Mouse (Mus musculus): ENCODE measurements at regions not wholly inside any gene's neighbourhood (a gene's known extent, or its start where the extent isn't known, plus 50 kb on each side); places are given as distances from the start of the nearest gene placed in this dataset.

- no peak overlapping the region for H3K4me2 ChIP-seq
- H3K27ac ChIP-seq: no peak overlapping the region
- no peaks in the 10 kb centered on the region for H3K4me1 ChIP-seq
- no peak overlapping the region for H3K4me3 ChIP-seq (replicated peaks)
- no peaks in the 10 kb centered on the region for H3K27me3 ChIP-seq
- no peak for ATAC-seq (ENCODE audit: low FRiP score)
- no peak overlapping the region for H3K9ac ChIP-seq
- H3K9me3 ChIP-seq: no peaks in the 10 kb centered on the region
- H3K36me3 ChIP-seq (replicated peaks): no peaks in the 10 kb centered on the region
- 82% methylated on average over 2 of the region's 2 CpGs for WGBS
Measured at GRCm38 (mm10) chr2:78988224-78988623, 120.3 kb downstream of the Ube2e3 start.

GRCm38 (mm10) chr2:78994800-78995555, 127.1 kb downstream of the Ube2e3 start:
- no peaks in the 10 kb centered on the region for H3K9me3 ChIP-seq
- no peak overlapping the region for H3K4me2 ChIP-seq
- H3K4me1 ChIP-seq: no peaks in the 10 kb centered on the region
- WGBS: 74% methylated on average over 3 of the region's 3 CpGs
- H3K27ac ChIP-seq: no peak overlapping the region
- no peak for ATAC-seq (ENCODE audit: low FRiP score)
- H3K27me3 ChIP-seq: 0 out of 2 replicates have a peak, but pooled peaks cover 3% of the 10 kb centered on the region
- no peak overlapping the region for H3K4me3 ChIP-seq (replicated peaks)
- H3K36me3 ChIP-seq (replicated peaks): no peaks in the 10 kb centered on the region
- H3K9ac ChIP-seq: no peak overlapping the region

GRCm38 (mm10) chr2:78998637-78999036, 130.7 kb downstream of the Ube2e3 start:
- no peaks in the 10 kb centered on the region for H3K4me1 ChIP-seq
- 0 out of 2 replicates have a peak, but pooled peaks cover 5% of the 10 kb centered on the region for H3K27me3 ChIP-seq
- no peak overlapping the region for H3K4me2 ChIP-seq
- H3K36me3 ChIP-seq (replicated peaks): no peaks in the 10 kb centered on the region
- H3K9ac ChIP-seq: no peak overlapping the region
- no peak overlapping the region for H3K27ac ChIP-seq
- ATAC-seq (ENCODE audit: low FRiP score): no peak
- H3K9me3 ChIP-seq: no peaks in the 10 kb centered on the region
- no peak overlapping the region for H3K4me3 ChIP-seq (replicated peaks)
- 96% methylated on average over 8 of the region's 8 CpGs for WGBS

GRCm38 (mm10) chr2:78999410-78999809, 131.5 kb downstream of the Ube2e3 start:
- Histone ChIP-seq H3K4me3 (replicated peaks) (no peak overlapping the region), H3K27me3 (0 out of 2 replicates have a peak, but pooled peaks cover 5% of the 10 kb centered on the region), H3K9me3 (no peaks in the 10 kb centered on the region), H3K9ac (no peak overlapping the region), H3K4me2 (no peak overlapping the region), H3K4me1 (no peaks in the 10 kb centered on the region), H3K36me3 (replicated peaks) (no peaks in the 10 kb centered on the region), H3K27ac (no peak overlapping the region)
- WGBS: 91% methylated on average over 4 of the region's 4 CpGs
- no peak for ATAC-seq (ENCODE audit: low FRiP score)

GRCm38 (mm10) chr2:79004862-79005261, 136.9 kb downstream of the Ube2e3 start:
- no peak for ATAC-seq (ENCODE audit: low FRiP score)
- Histone ChIP-seq H3K27me3 (0 out of 2 replicates have a peak, but pooled peaks cover 4% of the 10 kb centered on the region), H3K27ac (no peak overlapping the region), H3K36me3 (replicated peaks) (no peaks in the 10 kb centered on the region), H3K4me1 (no peaks in the 10 kb centered on the region), H3K4me2 (no peak overlapping the region), H3K9me3 (no peaks in the 10 kb centered on the region), H3K4me3 (replicated peaks) (no peak overlapping the region), H3K9ac (no peak overlapping the region)
- 32% methylated on average over 1 of the region's 1 CpGs for WGBS

GRCm38 (mm10) chr2:79008642-79009041, 140.7 kb downstream of the Ube2e3 start:
- no peak overlapping the region for H3K4me3 ChIP-seq (replicated peaks)
- WGBS: 92% methylated on average over 3 of the region's 3 CpGs
- H3K27me3 ChIP-seq: no peaks in the 10 kb centered on the region
- no peak for ATAC-seq (ENCODE audit: low FRiP score)
- H3K4me1 ChIP-seq: no peaks in the 10 kb centered on the region
- H3K9me3 ChIP-seq: no peaks in the 10 kb centered on the region
- H3K4me2 ChIP-seq: no peak overlapping the region
- H3K36me3 ChIP-seq (replicated peaks): no peaks in the 10 kb centered on the region
- no peak overlapping the region for H3K9ac ChIP-seq
- no peak overlapping the region for H3K27ac ChIP-seq

GRCm38 (mm10) chr2:79009791-79010190, 141.9 kb downstream of the Ube2e3 start:
- Histone ChIP-seq H3K4me2 (no peak overlapping the region), H3K27me3 (no peaks in the 10 kb centered on the region), H3K4me3 (replicated peaks) (no peak overlapping the region), H3K36me3 (replicated peaks) (no peaks in the 10 kb centered on the region), H3K9ac (no peak overlapping the region), H3K9me3 (no peaks in the 10 kb centered on the region), H3K27ac (no peak overlapping the region), H3K4me1 (no peaks in the 10 kb centered on the region)
- ATAC-seq (ENCODE audit: low FRiP score): no peak
- 72% methylated on average over 2 of the region's 2 CpGs for WGBS

GRCm38 (mm10) chr2:79010273-79010672, 142.3 kb downstream of the Ube2e3 start:
- WGBS: 75% methylated on average over 2 of the region's 2 CpGs
- Histone ChIP-seq H3K36me3 (replicated peaks) (no peaks in the 10 kb centered on the region), H3K27me3 (no peaks in the 10 kb centered on the region), H3K9ac (no peak overlapping the region), H3K27ac (no peak overlapping the region), H3K9me3 (no peaks in the 10 kb centered on the region), H3K4me2 (no peak overlapping the region), H3K4me1 (no peaks in the 10 kb centered on the region), H3K4me3 (replicated peaks) (no peak overlapping the region)
- ATAC-seq (ENCODE audit: low FRiP score): no peak

- Histone ChIP-seq H3K27me3 (no peaks in the 10 kb centered on the region), H3K4me2 (no peak overlapping the region), H3K9me3 (no peaks in the 10 kb centered on the region), H3K4me1 (no peaks in the 10 kb centered on the region), H3K9ac (no peak overlapping the region), H3K27ac (no peak overlapping the region), H3K36me3 (replicated peaks) (no peaks in the 10 kb centered on the region), H3K4me3 (replicated peaks) (no peak overlapping the region)
- ATAC-seq (ENCODE audit: low FRiP score): no peak
- 80% methylated on average over 4 of the region's 4 CpGs for WGBS
Measured at GRCm38 (mm10) chr2:79018732-79019423, 151.0 kb downstream of the Ube2e3 start.

GRCm38 (mm10) chr2:79022954-79023353, 155.0 kb downstream of the Ube2e3 start:
- WGBS: 82% methylated on average over 2 of the region's 2 CpGs

GRCm38 (mm10) chr2:79025678-79026077, 157.8 kb downstream of the Ube2e3 start:
- no peak overlapping the region for H3K4me2 ChIP-seq
- no peak for ATAC-seq (ENCODE audit: low FRiP score)
- H3K9me3 ChIP-seq: no peaks in the 10 kb centered on the region
- no peak overlapping the region for H3K27ac ChIP-seq
- 72% methylated on average over 4 of the region's 4 CpGs for WGBS
- H3K27me3 ChIP-seq: no peaks in the 10 kb centered on the region
- no peaks in the 10 kb centered on the region for H3K36me3 ChIP-seq (replicated peaks)
- no peak overlapping the region for H3K4me3 ChIP-seq (replicated peaks)
- peaks cover 5% of the 10 kb centered on the region for H3K4me1 ChIP-seq
- H3K9ac ChIP-seq: no peak overlapping the region

More at GRCm38 (mm10) chr2:79022954-79023353, 155.0 kb downstream of the Ube2e3 start:
- Histone ChIP-seq H3K27ac (no peak overlapping the region), H3K4me2 (no peak overlapping the region), H3K9me3 (no peaks in the 10 kb centered on the region), H3K9ac (no peak overlapping the region), H3K36me3 (replicated peaks) (no peaks in the 10 kb centered on the region), H3K4me1 (peaks cover 5% of the 10 kb centered on the region), H3K27me3 (no peaks in the 10 kb centered on the region), H3K4me3 (replicated peaks) (no peak overlapping the region)
- no peak for ATAC-seq (ENCODE audit: low FRiP score)

- H3K4me3 ChIP-seq (replicated peaks): no peak overlapping the region
- peaks cover 5% of the 10 kb centered on the region for H3K4me1 ChIP-seq
- no peak for ATAC-seq (ENCODE audit: low FRiP score)
- H3K27ac ChIP-seq: no peak overlapping the region
- H3K9ac ChIP-seq: no peak overlapping the region
- no peaks in the 10 kb centered on the region for H3K36me3 ChIP-seq (replicated peaks)
- no peak overlapping the region for H3K4me2 ChIP-seq
- WGBS: 63% methylated on average over 1 of the region's 1 CpGs
- no peaks in the 10 kb centered on the region for H3K9me3 ChIP-seq
- H3K27me3 ChIP-seq: no peaks in the 10 kb centered on the region
Measured at GRCm38 (mm10) chr2:79030990-79031389, 163.1 kb downstream of the Ube2e3 start.

- H3K27ac ChIP-seq: no peak overlapping the region
- 87% methylated on average over 2 of the region's 2 CpGs for WGBS
- H3K27me3 ChIP-seq: no peaks in the 10 kb centered on the region
Measured at GRCm38 (mm10) chr2:79036296-79036695, 168.4 kb downstream of the Ube2e3 start.

More at GRCm38 (mm10) chr2:79036296-79036695, 168.4 kb downstream of the Ube2e3 start:
- no peak overlapping the region for H3K4me3 ChIP-seq (replicated peaks)
- no peak overlapping the region for H3K9ac ChIP-seq
- no peaks in the 10 kb centered on the region for H3K36me3 ChIP-seq (replicated peaks)
- H3K9me3 ChIP-seq: no peaks in the 10 kb centered on the region
- H3K4me2 ChIP-seq: no peak overlapping the region
- peaks cover 9% of the 10 kb centered on the region for H3K4me1 ChIP-seq
- no peak for ATAC-seq (ENCODE audit: low FRiP score)

All from forebrain, embryonic 12.5 days (tissue).